Mouse (Mus musculus): ENCODE results near the gene Vps37c. TPM values are rescaled to one million over a fixed set of nuclear protein-coding genes. Genes with fewer than 3 reads are reported as not detected.

Gene Vps37c
- polyA plus RNA-seq, 2 experiments, result 6.0 to 9.3 TPM

GRCm38 (mm10) chr19:10752646-10753045 lies 64.1 kb downstream of the Vps37c start:
- H3K9ac ChIP-seq (replicated peaks), result no peak overlapping the region
- no peak overlapping the region for H3K4me2 ChIP-seq (ENCODE audit: low read depth)
- H3K4me3 ChIP-seq (ENCODE audit: insufficient read depth in 1 of 2, low read depth in 2 of 2, low read length in 2 of 2), result no peak overlapping the region
- DNase-seq (ENCODE audit: low read depth in 3 of 3, low spot score in 3 of 3) (no peak), ATAC-seq (ENCODE audit: insufficient read depth) (no peak)
- H3K27ac ChIP-seq, result no peak overlapping the region
- no peaks in the 10 kb centered on the region for H3K4me1 ChIP-seq (replicated peaks; ENCODE audit: control insufficient read depth in 2 of 2, insufficient read depth in 2 of 2, low read length in 1 of 2)
- no peaks in the 10 kb centered on the region for H3K27me3 ChIP-seq (ENCODE audit: control insufficient read depth, insufficient read depth, low read length)
- no peaks in the 10 kb centered on the region for H3K9me3 ChIP-seq (ENCODE audit: control insufficient read depth, low read length)
- TF ChIP-seq EP300 (IDR thresholded peaks at IDR 0.05; ENCODE audit: low read depth), result no peak
- no peak for TF ChIP-seq CTCF (IDR thresholded peaks at IDR 0.05; ENCODE audit: low read depth)
- 84% methylated on average over 5 of the region's 5 CpGs for WGBS (ENCODE audit: insufficient replicate concordance)
- H3K36me3 ChIP-seq (replicated peaks; ENCODE audit: control insufficient read depth, insufficient read depth, low read depth), result no peaks in the 10 kb centered on the region

- ATAC-seq (ENCODE audit: insufficient read depth) (no peak), DNase-seq (ENCODE audit: low read depth in 3 of 3, low spot score in 3 of 3) (no peak)
- H3K27me3 ChIP-seq (ENCODE audit: control insufficient read depth, insufficient read depth, low read length), result no peaks in the 10 kb centered on the region
Measured at GRCm38 (mm10) chr19:10757125-10757524, 68.6 kb downstream of the Vps37c start.

GRCm38 (mm10) chr19:10757526-10757925 lies 69.0 kb downstream of the Vps37c start:
- no peak for TF ChIP-seq EP300 (IDR thresholded peaks at IDR 0.05; ENCODE audit: low read depth)
- no peak for TF ChIP-seq CTCF (IDR thresholded peaks at IDR 0.05; ENCODE audit: low read depth)
- 52% methylated on average over 2 of the region's 2 CpGs for WGBS (ENCODE audit: insufficient replicate concordance)
- ATAC-seq (ENCODE audit: insufficient read depth), result no peak

More at GRCm38 (mm10) chr19:10757125-10757524, 68.6 kb downstream of the Vps37c start:
- H3K27ac ChIP-seq, result no peak overlapping the region
- no peak overlapping the region for H3K4me3 ChIP-seq (ENCODE audit: insufficient read depth in 1 of 2, low read depth in 2 of 2, low read length in 2 of 2)
- no peak overlapping the region for H3K4me2 ChIP-seq (ENCODE audit: low read depth)
- H3K9ac ChIP-seq (replicated peaks), result no peak overlapping the region
- peaks cover 0 to 3% of the 10 kb centered on the region in 2 experiments; a peak in 1 of 4 replicates for H3K4me1 ChIP-seq (replicated peaks; ENCODE audit: control insufficient read depth in 2 of 2, insufficient read depth in 2 of 2, low read length in 1 of 2)
- H3K36me3 ChIP-seq (replicated peaks; ENCODE audit: control insufficient read depth, insufficient read depth, low read depth), result no peaks in the 10 kb centered on the region
- H3K9me3 ChIP-seq (ENCODE audit: control insufficient read depth, low read length), result no peaks in the 10 kb centered on the region
- TF ChIP-seq EP300 (IDR thresholded peaks at IDR 0.05; ENCODE audit: low read depth), result no peak
- TF ChIP-seq CTCF (IDR thresholded peaks at IDR 0.05; ENCODE audit: low read depth), result no peak

GRCm38 (mm10) chr19:10758708-10759107 lies 70.2 kb downstream of the Vps37c start:
- WGBS (ENCODE audit: insufficient replicate concordance), result 47% methylated on average over 6 of the region's 6 CpGs
- no peak overlapping the region for H3K4me3 ChIP-seq (ENCODE audit: insufficient read depth in 1 of 2, low read depth in 2 of 2, low read length in 2 of 2)
- no peak for TF ChIP-seq CTCF (IDR thresholded peaks at IDR 0.05; ENCODE audit: low read depth)
- no peak for TF ChIP-seq EP300 (IDR thresholded peaks at IDR 0.05; ENCODE audit: low read depth)
- no peaks in the 10 kb centered on the region for H3K9me3 ChIP-seq (ENCODE audit: control insufficient read depth, low read length)
- H3K27ac ChIP-seq, result no peak overlapping the region
- DNase-seq (ENCODE audit: low read depth in 3 of 3, low spot score in 3 of 3) (no peak), ATAC-seq (ENCODE audit: insufficient read depth) (no peak)
- no peaks in the 10 kb centered on the region for H3K36me3 ChIP-seq (replicated peaks; ENCODE audit: control insufficient read depth, insufficient read depth, low read depth)
- peaks cover 0 to 3% of the 10 kb centered on the region in 2 experiments; a peak in 1 of 4 replicates for H3K4me1 ChIP-seq (replicated peaks; ENCODE audit: control insufficient read depth in 2 of 2, insufficient read depth in 2 of 2, low read length in 1 of 2)
- no peak overlapping the region for H3K9ac ChIP-seq (replicated peaks)
- no peaks in the 10 kb centered on the region for H3K27me3 ChIP-seq (ENCODE audit: control insufficient read depth, insufficient read depth, low read length)
- H3K4me2 ChIP-seq (ENCODE audit: low read depth), result no peak overlapping the region

More at GRCm38 (mm10) chr19:10757526-10757925, 69.0 kb downstream of the Vps37c start:
- H3K27me3 ChIP-seq (ENCODE audit: control insufficient read depth, insufficient read depth, low read length), result no peaks in the 10 kb centered on the region
- no peaks in the 10 kb centered on the region for H3K36me3 ChIP-seq (replicated peaks; ENCODE audit: control insufficient read depth, insufficient read depth, low read depth)
- no peak overlapping the region for H3K4me2 ChIP-seq (ENCODE audit: low read depth)
- peaks cover 0 to 3% of the 10 kb centered on the region in 2 experiments; a peak in 1 of 4 replicates for H3K4me1 ChIP-seq (replicated peaks; ENCODE audit: control insufficient read depth in 2 of 2, insufficient read depth in 2 of 2, low read length in 1 of 2)
- DNase-seq (ENCODE audit: low read depth in 3 of 3, low spot score in 3 of 3), result no peak
- H3K4me3 ChIP-seq (ENCODE audit: insufficient read depth in 1 of 2, low read depth in 2 of 2, low read length in 2 of 2), result no peak overlapping the region
- H3K27ac ChIP-seq, result no peak overlapping the region
- no peaks in the 10 kb centered on the region for H3K9me3 ChIP-seq (ENCODE audit: control insufficient read depth, low read length)
- H3K9ac ChIP-seq (replicated peaks), result no peak overlapping the region

- no peak overlapping the region for H3K27ac ChIP-seq
- no peaks in the 10 kb centered on the region for H3K9me3 ChIP-seq (ENCODE audit: control insufficient read depth, low read length)
- ATAC-seq (ENCODE audit: insufficient read depth), result no peak
- H3K27me3 ChIP-seq (ENCODE audit: control insufficient read depth, insufficient read depth, low read length), result no peaks in the 10 kb centered on the region
- no peak for DNase-seq (ENCODE audit: low read depth in 3 of 3, low spot score in 3 of 3)
- H3K4me1 ChIP-seq (replicated peaks; ENCODE audit: control insufficient read depth in 2 of 2, insufficient read depth in 2 of 2, low read length in 1 of 2), result peaks cover 0 to 3% of the 10 kb centered on the region in 2 experiments; a peak in 1 of 4 replicates
- no peaks in the 10 kb centered on the region for H3K36me3 ChIP-seq (replicated peaks; ENCODE audit: control insufficient read depth, insufficient read depth, low read depth)
- H3K4me2 ChIP-seq (ENCODE audit: low read depth), result no peak overlapping the region
- H3K9ac ChIP-seq (replicated peaks), result no peak overlapping the region
- no peak for TF ChIP-seq CTCF (IDR thresholded peaks at IDR 0.05; ENCODE audit: low read depth)
- TF ChIP-seq EP300 (IDR thresholded peaks at IDR 0.05; ENCODE audit: low read depth), result no peak
- no peak overlapping the region for H3K4me3 ChIP-seq (ENCODE audit: insufficient read depth in 1 of 2, low read depth in 2 of 2, low read length in 2 of 2)
Measured at GRCm38 (mm10) chr19:10759525-10759924, 71.0 kb downstream of the Vps37c start.
